Mouse (Mus musculus) mesoderm, embryonic 11.5 days (tissue): ENCODE data around the gene Ccdc38.
"Not testable (repeated sequence)": the region's sequence is repeated elsewhere in the genome, so short reads cannot be mapped to it uniquely, and the experiment has no call there.

Experiments
- DNase-seq: peaks from one replicate; pipeline ENCODE4 v3.0.0-alpha.2; 2012; ENCODE audit warnings: low read depth, low spot score

The Ccdc38 gene

GRCm38 (mm10) chr10:93548991-93549390 lies 8.6 kb downstream of the Ccdc38 start:
- DNase-seq = peak; percentile 86

- no peak for DNase-seq
Measured at GRCm38 (mm10) chr10:93549821-93550220, 9.4 kb downstream of the Ccdc38 start.

GRCm38 (mm10) chr10:93552596-93552995 lies 12.2 kb downstream of the Ccdc38 start:
- DNase-seq = no peak

GRCm38 (mm10) chr10:93557971-93558370 lies 17.5 kb downstream of the Ccdc38 start:
- not testable (repeated sequence) for DNase-seq

- no peak for DNase-seq
Measured at GRCm38 (mm10) chr10:93559786-93560185, 19.4 kb downstream of the Ccdc38 start.

- no peak for DNase-seq
Measured at GRCm38 (mm10) chr10:93564518-93565090, 24.2 kb downstream of the Ccdc38 start.

GRCm38 (mm10) chr10:93567066-93567465 lies 26.6 kb downstream of the Ccdc38 start:
- DNase-seq = no peak

GRCm38 (mm10) chr10:93567841-93568566 lies 27.6 kb downstream of the Ccdc38 start:
- no peak for DNase-seq

- DNase-seq = no peak
Measured at GRCm38 (mm10) chr10:93568671-93569070, 28.2 kb downstream of the Ccdc38 start.

GRCm38 (mm10) chr10:93572209-93572608 lies 31.8 kb downstream of the Ccdc38 start:
- no peak for DNase-seq

GRCm38 (mm10) chr10:93574966-93575365 lies 34.5 kb downstream of the Ccdc38 start:
- DNase-seq = no peak

- no peak for DNase-seq
Measured at GRCm38 (mm10) chr10:93575960-93576359, 35.5 kb downstream of the Ccdc38 start.

GRCm38 (mm10) chr10:93577271-93577886 lies 36.9 kb downstream of the Ccdc38 start:
- peak; percentile 86 for DNase-seq

GRCm38 (mm10) chr10:93588796-93589195 lies 48.4 kb downstream of the Ccdc38 start:
- no peak for DNase-seq

GRCm38 (mm10) chr10:93589281-93589848 lies 48.9 kb downstream of the Ccdc38 start, which contains the start of gene Snrpf:
Snrpf (minus strand) TSS chr10:93589706.
- peak; percentile 98 for DNase-seq

- no peak for DNase-seq
Measured at GRCm38 (mm10) chr10:93592456-93592855, 52.0 kb downstream of the Ccdc38 start.

GRCm38 (mm10) chr10:93594022-93594482 lies 53.6 kb downstream of the Ccdc38 start:
- peak; percentile 79 for DNase-seq

- no peak for DNase-seq
Measured at GRCm38 (mm10) chr10:93595831-93596230, 55.4 kb downstream of the Ccdc38 start.

- DNase-seq = no peak
Measured at GRCm38 (mm10) chr10:93596641-93597040, 56.2 kb downstream of the Ccdc38 start.

GRCm38 (mm10) chr10:93602309-93602708 lies 61.9 kb downstream of the Ccdc38 start:
- DNase-seq = no peak

- DNase-seq = no peak
Measured at GRCm38 (mm10) chr10:93603256-93603655, 62.8 kb downstream of the Ccdc38 start.

- DNase-seq = no peak
Measured at GRCm38 (mm10) chr10:93606326-93606725, 65.9 kb downstream of the Ccdc38 start.
